Mouse (Mus musculus) cerebellum, adult 11-12 months (tissue): ENCODE data around the gene Timm8a2.

Experiments used
- DNase-seq: peaks from one replicate; pipeline ENCODE4 v3.0.0; 2022

Timm8a2 gene

GRCm38 (mm10) chr14:122034451-122034850, at the start of gene Timm8a2:
Gene Timm8a2, plus strand, starts transcription at chr14:122034674.
- no peak for DNase-seq

GRCm38 (mm10) chr14:121985477-121985876, 49.0 kb upstream of the Timm8a2 start:
- no peak for DNase-seq

GRCm38 (mm10) chr14:121986028-121986427, 48.4 kb upstream of the Timm8a2 start:
- DNase-seq = no peak

GRCm38 (mm10) chr14:121987287-121987686, 47.2 kb upstream of the Timm8a2 start:
- DNase-seq = no peak

GRCm38 (mm10) chr14:121987691-121988090, 46.8 kb upstream of the Timm8a2 start:
- no peak for DNase-seq

GRCm38 (mm10) chr14:121989331-121989730, 45.1 kb upstream of the Timm8a2 start:
- DNase-seq = no peak

GRCm38 (mm10) chr14:121989869-121990268, 44.6 kb upstream of the Timm8a2 start:
- no peak for DNase-seq

GRCm38 (mm10) chr14:121990897-121991296, 43.6 kb upstream of the Timm8a2 start:
- no peak for DNase-seq

- DNase-seq = no peak
These were observed 42.6 kb upstream of the Timm8a2 start for GRCm38 (mm10) chr14:121991921-121992320.

GRCm38 (mm10) chr14:121992395-121993280, 41.8 kb upstream of the Timm8a2 start:
- no peak for DNase-seq

- no peak for DNase-seq
These were observed 40.9 kb upstream of the Timm8a2 start for GRCm38 (mm10) chr14:121993616-121994015.

- no peak for DNase-seq
These were observed 40.2 kb upstream of the Timm8a2 start for GRCm38 (mm10) chr14:121994171-121994700.

GRCm38 (mm10) chr14:121994846-121995556, 39.5 kb upstream of the Timm8a2 start:
- no peak for DNase-seq

- DNase-seq = no peak
These were observed 39.0 kb upstream of the Timm8a2 start for GRCm38 (mm10) chr14:121995557-121995870.

- no peak for DNase-seq
These were observed 37.7 kb upstream of the Timm8a2 start for GRCm38 (mm10) chr14:121996786-121997185.

GRCm38 (mm10) chr14:121999455-121999854, 35.0 kb upstream of the Timm8a2 start:
- no peak for DNase-seq

GRCm38 (mm10) chr14:122000346-122001105, 33.9 kb upstream of the Timm8a2 start:
- DNase-seq = no peak

- no peak for DNase-seq
These were observed 32.2 kb upstream of the Timm8a2 start for GRCm38 (mm10) chr14:122002224-122002623.

GRCm38 (mm10) chr14:122003812-122004211, 30.7 kb upstream of the Timm8a2 start:
- no peak for DNase-seq

- no peak for DNase-seq
These were observed 26.2 kb upstream of the Timm8a2 start for GRCm38 (mm10) chr14:122008261-122008660.

GRCm38 (mm10) chr14:122009502-122009901, 25.0 kb upstream of the Timm8a2 start:
- DNase-seq = no peak

- DNase-seq = no peak
These were observed 24.2 kb upstream of the Timm8a2 start for GRCm38 (mm10) chr14:122010301-122010700.

- no peak for DNase-seq
These were observed 22.7 kb upstream of the Timm8a2 start for GRCm38 (mm10) chr14:122011768-122012167.
